Mouse (Mus musculus) erythroblast, embryonic 14.5 days (primary cell): Measurements from ENCODE around the gene Bicd2.

Source experiments
- GATA1 ChIP-seq: IDR thresholded peaks from 2 replicates; pipeline ENCODE4 v1.6.1; 2012; ENCODE audit warnings: low read length, inconsistent platforms, mixed read lengths
- TAL1 ChIP-seq: IDR thresholded peaks from 3 replicates; pipeline ENCODE4 v1.6.1; 2012; ENCODE audit warnings: low read length, inconsistent platforms, mixed read lengths

GRCm38 (mm10) chr13:49355461-49356061 is 14.2 kb downstream of the Bicd2 start:
- TF ChIP-seq GATA1 (no peak), TAL1 (no peak)
